Mouse (Mus musculus) kidney, adult 2 months (tissue): ENCODE data around the gene Tcta.

Experiments
- CTCF ChIP-seq: fragments of 200-500 bp; conservative IDR thresholded peaks from 2 replicates; pipeline ENCODE4 v1.5.1; 2011; ENCODE audit warnings: low read depth, mild to moderate bottlenecking, control low read depth, low read length, moderate library complexity, mixed read lengths; ENCODE audit not compliant: insufficient read depth, insufficient read length
- POLR2A ChIP-seq: fragments of 200-500 bp; IDR thresholded peaks from one replicate; pipeline ENCODE4 v1.6.1; 2011; ENCODE audit warnings: low read depth, low read length, control low read depth

DNA sequence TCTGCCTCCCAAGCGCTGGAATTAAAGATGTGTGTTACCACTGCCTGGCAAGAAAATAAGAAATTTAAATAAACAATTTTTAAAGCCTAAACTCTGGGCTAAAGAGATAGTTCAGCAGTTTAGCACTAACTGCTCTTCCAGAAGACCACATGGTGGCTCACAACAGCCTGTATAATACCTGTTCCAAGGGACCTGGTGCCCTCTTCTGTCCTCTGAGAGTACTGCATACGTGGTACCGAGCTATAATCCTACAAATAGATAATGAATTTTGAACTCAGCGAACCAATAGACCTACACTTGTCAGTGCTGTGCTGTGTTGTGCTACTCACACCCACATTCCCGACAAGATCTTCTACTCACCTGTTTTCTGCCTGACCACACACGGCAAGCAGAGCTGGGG, 21.6 kb downstream of the Tcta start:
- TF ChIP-seq POLR2A = no peak
- peak; percentile 85 for TF ChIP-seq CTCF
